Mouse (Mus musculus): ENCODE measurements around the gene 1700011L22Rik.
A peak's percentile ranks its signal among the peaks of the same experiment; 100 is the strongest.

The 1700011L22Rik gene

DNA sequence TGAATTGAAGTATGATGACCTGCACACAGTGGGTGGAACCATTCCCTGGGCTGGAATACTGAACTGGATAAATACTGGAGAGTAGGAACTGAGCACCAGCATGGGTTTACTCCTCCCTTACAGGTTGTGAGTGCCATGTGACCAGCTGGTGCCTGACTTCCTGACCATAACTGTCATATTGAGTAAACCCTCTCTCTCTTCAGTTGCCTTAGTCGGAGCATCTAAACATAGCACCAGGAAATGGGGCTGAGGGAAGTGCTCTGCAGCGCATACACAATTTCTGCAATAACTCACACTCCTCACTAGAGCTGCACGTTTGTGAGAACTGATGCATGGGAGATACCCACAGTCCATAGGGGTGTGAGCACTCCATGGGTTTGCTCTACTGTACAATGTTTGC is 9.1 kb downstream of the 1700011L22Rik start:
- no peak for DNase-seq (ENCODE audit: low spot score)

DNA sequence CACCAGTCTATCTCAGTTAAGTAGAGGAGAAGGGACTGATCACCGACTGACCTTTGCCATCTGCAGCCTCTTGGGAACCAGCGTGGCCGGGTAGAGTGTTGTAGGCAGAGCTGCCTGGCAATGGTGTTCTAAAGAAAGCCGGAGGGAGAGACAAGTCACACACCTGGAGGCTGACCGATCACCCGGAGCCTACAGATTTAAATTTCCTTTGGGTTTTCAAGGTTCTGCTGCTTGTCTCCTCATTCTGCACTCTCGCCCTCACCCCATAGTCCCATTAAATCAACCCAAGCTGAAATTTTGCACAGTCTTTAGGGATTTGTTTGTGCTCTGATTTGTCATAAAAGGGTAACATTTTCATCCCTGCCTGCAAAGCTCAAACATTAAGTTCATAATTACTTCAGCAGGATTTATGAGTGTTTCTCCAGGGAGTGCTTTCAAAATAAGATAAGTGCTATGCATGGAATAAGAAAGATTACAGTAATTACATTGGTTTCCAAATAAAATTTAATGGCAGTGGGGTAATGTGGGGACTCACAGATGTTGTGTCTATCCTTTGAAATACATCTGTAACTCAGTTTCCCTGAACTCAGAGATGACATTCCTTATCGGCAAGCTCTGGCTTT is 19.0 kb downstream of the 1700011L22Rik start:
- DNase-seq (ENCODE audit: low spot score) = no peak

DNA sequence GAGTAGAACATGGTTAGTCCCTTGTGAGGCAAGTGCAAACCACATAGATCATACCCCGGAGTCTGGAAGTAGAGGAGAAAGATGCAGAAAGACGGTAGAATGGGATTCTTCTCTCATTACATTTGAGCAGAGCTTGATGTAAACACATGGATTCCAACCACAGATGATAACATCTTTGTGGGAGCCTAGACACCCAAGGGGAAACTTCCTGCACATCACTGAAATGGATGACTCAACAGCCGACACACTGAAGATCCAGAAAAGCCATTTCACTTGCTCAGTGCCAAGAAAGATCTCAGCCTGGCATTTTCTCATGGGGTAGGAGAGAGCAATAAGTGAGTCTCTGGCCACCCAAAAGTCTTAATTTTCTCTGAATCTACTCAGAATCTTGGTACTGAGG is 20.5 kb downstream of the 1700011L22Rik start:
- DNase-seq (ENCODE audit: low spot score) = no peak

DNA sequence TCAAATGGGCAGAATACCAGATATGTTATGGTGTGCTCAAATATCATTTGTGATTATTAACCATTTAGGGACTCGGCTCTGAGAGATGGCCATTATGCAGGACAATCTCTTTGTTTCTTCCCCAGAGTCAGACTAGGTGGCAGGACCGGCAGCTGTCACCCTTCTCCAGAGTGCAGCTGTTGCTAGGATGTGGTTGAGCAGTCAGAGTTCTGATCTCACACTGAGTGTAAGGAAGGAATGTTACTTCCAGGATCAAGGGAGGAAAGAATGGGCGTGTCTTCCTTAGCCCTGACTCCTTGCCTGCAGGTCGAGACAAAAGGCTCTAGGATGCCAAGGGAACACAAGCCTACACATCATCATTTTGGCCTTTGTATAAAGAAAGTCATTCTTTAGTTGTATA is 21.2 kb downstream of the 1700011L22Rik start:
- DNase-seq (ENCODE audit: low spot score) = no peak

DNA sequence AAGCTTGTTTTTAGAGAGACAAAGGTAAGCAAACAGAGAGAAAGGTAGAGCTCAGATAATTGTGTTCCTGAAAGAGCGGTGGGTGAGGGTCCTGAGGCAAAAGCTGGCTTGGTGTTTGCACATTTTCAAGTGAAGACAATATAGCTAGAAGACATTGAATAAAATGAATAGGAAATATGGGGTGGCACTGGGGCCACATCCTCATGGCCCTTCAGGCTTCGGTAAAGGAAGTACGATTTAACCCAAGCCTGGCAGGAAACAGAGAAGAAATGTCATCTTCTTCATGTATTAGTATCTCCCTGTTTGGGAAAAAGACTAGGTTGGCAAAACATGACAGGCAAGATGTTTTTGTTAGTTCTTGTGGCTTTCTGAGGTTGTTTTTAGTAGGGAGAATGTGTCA is 22.3 kb downstream of the 1700011L22Rik start:
- DNase-seq (ENCODE audit: low spot score) = no peak

DNA sequence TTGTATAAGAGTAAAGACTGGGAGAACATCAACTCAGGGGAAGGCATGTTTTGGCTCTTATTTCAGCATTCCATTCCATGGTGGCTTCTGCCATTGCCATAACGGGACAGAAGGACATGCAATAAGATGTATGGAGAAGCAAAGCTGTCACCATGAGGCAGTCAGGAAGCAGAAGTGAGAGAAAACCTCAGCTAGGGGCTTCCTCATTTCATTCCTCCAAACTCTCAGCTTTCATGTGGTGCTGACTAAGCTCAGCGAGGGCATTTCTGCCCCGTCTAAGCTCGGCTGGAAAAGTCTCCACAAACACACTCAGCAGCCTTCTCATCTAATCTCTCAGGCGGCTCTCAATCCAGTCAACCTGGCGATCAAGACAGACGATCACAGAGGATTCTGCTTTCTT is 22.8 kb downstream of the 1700011L22Rik start:
- DNase-seq (ENCODE audit: low spot score) = peak; percentile 23

DNA sequence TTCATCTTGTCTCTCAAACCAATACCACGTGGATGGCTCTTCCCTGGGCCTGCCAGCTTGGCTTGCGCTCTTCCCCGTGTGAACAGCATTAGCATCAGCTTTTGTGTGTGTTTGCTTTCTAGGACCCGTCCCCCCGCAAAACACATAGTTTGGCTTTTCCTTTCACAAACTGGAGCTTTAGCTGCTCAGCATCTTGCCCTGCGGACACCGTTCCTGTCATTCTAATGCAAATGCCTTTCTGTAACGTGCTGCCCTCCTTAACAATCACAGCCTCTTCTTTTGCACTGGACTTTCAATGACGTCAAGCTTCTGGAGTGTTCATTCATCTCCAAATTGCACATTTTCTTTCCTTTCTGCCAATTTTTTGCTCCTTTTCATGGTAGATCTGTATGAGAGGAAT is 24.0 kb downstream of the 1700011L22Rik start:
- DNase-seq (ENCODE audit: low spot score) = no peak

DNA sequence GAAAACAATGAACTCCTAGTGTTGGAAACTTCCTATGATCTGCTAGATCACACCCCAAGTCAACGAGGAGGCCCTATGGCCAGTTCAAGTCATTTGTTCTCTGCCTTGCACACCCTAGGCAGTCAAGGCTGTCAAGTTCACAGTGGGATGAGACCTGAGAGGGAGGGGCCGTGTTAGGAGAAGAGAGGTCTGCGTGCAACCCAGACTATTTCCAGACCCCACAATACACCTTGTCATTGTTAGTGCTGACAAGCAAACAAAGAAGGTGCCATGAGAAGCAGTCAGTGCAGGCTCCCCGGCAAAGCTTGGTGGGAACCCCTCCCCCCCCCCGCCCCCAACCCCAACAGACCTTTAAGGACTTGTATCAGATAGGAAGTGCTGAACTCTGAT is 25.6 kb downstream of the 1700011L22Rik start:
- DNase-seq (ENCODE audit: low spot score) = no peak

DNA sequence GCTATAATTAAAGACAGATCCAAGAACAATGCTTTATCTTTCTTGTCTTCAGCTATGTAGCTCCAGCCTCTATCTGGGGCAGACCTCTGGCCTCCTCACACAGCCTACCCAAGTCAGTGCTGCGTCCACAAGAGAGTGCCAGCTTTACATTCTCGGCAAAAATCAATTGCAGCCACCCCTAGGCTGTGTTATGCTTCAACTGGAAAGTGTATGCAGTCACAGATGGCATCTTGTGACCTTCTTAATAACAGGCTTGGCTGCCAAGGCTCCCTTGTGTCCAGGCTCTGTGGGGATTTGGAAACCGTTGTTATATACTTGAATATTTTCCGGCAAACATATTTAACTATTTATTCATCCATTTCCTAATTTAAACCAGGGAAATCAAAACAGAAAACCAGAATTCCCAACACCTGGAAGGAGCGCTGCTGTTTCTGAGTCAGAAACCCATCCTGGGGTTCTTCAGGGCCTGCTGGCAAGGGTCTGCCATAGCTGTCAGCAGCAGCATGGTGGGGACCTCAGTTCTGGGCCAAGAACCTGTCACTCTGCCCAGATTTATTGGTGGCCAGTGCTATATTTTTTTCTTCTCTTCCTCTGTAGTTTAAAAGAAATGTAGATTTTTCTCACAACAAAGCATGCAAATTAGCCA is 26.1 kb downstream of the 1700011L22Rik start:
- no peak for DNase-seq (ENCODE audit: low spot score)

DNA sequence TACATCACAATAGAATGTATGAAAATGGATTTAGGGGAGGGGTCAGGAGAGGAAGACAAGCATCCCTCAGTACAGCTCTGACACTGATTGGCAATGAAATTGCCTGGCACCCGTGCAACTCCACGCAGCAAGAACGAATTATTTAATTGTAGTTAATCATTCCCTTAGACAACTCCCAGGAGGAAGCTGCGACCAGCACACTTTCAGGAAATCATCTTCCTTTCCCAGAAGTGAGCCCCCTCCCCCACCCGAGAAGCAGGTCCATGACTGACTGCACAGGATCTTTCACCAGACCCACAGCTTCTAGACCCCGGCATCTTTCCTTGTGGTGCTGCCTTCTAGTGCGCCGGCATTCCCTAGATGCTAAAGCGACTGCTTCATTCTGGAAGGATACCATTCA is 36.7 kb downstream of the 1700011L22Rik start:
- no peak for DNase-seq (ENCODE audit: low spot score)

DNA sequence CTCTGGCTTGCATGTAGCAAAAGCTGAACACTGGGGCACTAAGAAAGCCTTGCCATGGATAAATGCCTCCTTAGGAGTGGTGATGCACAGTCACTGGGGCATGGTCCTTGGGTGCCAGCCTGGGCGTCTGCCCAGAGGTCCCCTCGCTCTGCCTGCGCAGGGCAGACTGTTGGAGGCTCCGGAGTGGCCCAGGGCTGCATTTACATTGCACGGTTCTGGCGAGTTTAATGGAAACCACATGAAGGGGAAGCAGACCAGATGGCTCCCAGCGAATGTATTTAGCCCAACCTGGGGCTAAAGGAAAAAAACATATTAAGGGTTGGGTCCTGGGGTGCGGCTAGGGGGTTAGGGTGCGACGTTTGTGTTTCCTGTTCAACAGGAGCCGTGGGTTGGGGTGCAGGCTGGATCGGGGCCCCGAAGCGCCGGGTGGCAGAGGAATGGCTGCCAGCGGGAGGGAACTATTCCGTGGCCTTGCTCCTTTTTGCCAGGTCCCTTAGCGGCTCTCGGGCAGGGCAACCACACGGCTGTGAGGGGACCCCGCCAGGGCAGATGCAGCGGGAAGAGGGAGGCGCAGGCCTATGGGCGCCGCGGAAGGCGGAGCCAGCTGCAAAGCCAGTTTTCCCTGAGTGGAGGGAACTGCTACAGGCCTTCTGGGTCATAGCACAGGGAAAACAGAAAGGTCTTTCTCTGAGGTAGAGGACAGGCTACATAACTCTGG is 38.6 kb downstream of the 1700011L22Rik start:
- DNase-seq (ENCODE audit: low spot score) = peak; percentile 18

DNA sequence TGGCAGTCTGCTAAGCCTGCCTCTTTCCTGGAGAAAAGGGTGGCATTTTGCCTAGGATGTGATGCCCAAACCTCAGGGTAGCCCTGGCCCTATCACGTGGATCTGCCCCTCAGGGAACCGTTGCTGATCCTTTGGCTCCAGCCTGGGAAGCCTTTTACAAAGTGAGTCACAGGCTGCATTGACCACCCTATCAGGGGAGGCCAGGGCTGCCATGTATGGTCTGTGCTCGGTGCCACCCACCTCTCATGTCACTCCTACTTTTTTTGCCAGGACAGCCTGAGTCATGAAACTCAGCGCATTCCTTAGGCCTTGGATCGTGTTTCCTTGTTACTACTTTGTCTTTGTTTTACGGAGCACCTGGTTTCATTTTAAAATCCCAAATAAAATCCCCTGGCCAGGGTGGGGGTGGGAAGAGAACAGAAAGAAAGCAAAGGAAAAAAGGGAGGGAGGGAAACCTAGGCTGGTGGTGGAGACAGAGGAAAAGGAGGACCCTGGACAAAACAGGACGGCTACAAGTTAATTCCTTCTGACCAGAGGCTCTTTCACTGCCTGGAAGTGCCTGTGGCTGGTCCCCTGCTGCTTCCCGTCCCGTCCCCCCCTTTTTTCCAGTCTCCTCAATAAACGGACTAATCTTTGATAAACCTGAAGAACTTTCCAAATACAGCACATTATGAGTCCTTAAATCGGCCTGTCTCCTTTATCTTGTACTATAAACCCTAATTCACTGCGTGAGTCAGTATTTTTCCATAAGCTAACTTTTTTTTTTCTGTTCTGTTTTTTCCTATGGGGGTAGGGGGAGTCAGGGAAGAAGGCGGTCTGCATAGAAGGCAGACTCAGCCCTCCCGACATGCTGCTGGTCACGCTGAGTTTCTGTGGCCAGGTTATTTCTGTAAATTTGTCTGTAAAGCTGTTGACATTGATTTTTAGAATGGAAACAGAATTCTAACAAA is 39.4 kb downstream of the 1700011L22Rik start:
- DNase-seq (ENCODE audit: low spot score) = peak; percentile 31

DNA sequence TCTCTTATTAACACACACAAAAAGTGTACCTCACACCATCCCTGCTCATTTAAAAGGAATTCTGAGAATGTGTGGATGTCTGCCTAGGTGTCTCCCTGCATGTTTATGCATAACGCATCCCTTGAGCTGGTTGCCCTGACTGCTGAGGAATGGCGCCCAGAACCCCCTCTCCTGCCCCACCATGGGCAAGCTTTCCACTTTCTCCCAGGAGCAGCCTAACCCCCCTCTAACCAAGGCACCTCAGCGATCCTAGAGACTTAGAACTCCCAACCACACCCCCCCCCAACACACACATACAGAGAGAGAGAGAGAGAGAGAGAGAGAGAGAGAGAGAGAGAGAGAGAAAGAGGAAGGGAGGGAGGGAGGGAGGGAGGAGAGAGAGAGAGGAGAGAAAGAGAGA is 40.2 kb downstream of the 1700011L22Rik start:
- no peak for DNase-seq (ENCODE audit: low spot score)

DNA sequence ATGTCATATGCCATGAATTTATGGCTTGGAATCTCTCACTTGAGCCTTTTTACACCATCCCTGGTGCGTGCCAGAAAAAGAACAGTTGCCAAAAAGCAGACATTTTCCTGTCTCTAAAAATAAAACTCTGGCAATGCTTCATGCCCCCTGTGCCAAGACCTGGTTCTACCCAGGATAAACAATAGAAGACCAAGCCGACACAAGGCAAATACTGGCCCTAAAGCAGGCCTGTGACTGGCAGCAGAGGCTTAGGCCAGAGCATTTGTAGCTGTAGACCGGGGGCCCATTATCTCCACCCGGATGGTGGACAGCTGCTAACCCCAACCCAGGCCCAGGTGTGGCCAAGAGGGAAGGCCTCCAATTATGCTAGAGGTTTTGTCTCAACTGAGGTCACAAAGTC is 41.5 kb downstream of the 1700011L22Rik start:
- peak; percentile 12 for DNase-seq (ENCODE audit: low spot score)

DNA sequence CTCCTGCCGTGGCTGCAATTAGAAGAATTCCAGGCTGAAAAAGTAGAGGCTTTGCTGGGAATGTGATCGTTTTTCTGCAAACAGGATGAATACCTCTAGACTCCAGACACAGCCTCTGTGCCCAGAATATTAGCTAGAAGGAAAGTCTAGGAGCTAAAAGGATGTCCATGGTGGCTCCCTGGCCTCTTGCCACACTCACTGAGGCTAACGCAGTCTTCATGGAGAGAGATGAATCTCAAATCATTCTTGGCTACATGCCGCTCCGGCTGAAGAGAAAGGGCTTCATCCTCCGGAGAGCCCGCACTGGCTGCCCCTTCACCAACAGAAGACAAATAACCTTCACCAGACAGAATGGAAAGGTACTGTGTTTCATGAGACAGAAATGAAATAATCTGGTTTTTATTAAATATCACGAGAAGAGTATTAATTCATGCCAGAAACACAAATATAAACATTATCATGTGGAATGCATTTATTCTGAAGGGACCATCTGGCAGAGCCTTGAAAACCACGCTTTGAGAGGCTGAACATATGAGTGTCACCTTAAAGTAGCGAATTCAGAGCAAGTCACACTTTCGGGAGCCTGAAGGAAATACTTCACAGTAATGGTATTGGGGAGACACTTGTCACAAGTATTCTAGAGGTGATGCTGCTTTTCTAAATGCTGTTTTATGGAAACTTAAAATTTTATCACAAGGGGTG is 46.8 kb downstream of the 1700011L22Rik start:
- no peak for DNase-seq (ENCODE audit: low spot score)

DNA sequence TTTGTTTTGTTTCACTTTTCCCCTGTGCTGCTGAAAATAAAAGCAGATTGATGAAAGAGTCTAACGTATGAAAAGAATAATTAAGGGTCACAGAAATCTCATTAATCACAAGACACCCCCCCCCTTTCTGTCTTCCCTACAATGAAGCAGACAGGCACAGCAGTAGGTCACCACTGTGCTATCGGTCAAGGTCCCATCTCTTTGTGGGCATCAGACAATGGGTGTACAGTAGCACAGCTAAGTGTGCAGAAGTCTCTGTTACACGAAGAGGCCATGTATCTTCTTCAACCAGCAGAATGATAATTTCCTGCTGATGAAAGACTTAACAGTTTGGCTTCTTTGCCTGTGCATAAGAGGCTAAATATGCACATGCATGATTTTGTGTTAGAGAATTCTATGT is 49.7 kb downstream of the 1700011L22Rik start:
- no peak for DNase-seq (ENCODE audit: low spot score)

DNA sequence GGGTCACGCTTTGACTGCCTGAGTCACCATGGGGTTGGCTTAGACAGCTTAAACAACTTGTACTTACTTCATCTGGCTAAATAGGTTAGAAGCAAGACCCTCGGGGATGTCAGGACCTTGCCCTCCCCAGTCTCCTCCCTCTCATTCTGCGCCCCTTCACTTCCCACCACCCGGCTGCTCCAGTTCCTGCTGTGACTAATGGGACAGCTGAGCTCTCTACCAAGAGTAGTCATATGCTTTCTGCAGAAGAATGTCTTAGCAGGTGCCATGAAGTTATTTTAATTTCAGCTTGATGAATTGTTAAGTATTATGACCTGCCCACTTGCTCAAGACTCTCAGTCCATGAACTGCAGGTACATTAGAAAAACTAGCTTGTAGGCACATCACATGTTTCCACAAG is 51.9 kb downstream of the 1700011L22Rik start:
- no peak for DNase-seq (ENCODE audit: low spot score)

DNA sequence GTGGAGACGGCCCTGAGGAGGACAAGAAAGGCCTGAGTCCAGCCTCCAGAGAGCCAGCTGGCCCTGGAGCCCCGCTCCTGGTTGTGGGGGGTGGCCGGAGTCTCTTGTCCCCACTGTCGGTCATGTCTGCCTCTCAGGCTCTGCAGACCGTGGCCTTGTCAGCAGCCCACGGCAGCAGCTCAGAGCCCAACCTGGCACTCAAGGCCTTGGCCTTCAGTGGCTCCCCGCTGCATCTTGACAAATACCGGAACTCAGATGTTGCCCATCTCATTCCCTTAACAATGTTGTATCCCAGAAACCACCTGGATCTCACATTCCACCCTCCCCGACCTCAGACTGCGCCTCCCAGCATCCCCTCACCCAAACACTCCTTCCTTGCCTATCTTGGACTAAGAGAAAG is 58.3 kb downstream of the 1700011L22Rik start:
- no peak for DNase-seq (ENCODE audit: low spot score)

DNA sequence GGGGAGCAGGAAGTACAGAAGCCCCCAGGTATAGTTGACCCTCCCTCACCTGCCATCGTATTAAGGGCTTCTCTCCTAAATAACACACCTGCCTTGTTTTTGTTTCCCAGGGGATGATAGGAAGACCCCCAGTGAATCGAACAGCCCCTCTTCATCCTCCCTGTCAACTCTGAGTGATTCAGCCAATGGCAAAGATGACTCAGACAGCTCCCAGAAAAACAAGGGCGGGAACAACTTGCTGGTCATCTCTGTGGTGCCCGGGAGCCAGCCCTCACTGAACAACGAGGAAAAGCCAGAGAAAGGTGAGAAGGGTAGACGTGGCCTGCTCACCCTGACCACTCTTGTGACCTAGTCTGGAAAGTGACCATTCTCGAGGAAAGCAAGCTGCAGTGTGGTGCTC is 62.9 kb downstream of the 1700011L22Rik start:
- DNase-seq (ENCODE audit: low spot score) = no peak

DNA sequence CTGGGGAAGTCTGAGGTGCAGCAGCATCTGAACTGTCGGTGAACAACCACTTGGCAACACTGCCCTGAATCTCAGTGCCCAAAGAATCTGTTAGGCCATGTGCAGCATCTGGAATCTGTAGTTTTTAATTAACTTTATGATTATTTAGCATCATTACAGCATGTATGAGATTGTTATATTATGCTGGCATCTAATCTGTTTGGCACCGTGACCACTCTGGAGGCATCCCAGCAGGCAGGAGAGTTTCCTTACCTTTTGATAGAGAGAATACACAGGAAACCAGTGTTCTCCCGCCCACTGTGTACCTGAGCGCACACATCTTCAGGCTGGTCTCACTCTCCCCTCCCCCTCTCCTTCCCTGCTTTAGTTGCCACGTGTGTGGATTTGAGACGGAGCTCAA is 68.7 kb downstream of the 1700011L22Rik start:
- DNase-seq (ENCODE audit: low spot score) = no peak

DNA sequence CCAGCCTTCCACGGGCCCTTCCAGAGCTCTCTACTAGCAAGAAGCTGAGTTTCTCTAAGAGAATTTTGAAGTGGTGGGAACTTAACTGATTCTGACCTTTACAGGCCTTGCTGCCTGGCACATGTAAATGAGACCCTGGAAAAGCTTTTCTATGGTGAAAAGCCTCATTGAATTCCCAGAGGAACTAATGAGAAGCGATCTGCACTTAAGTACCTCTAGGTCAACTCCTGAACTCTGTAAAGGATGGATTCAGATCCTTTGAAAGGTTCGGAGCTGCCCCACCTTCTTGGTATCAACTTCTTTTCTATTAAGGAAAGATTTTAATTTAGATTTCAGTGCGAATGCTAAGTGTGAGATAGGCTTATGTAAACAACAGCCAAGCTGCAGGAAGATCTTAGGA is 72.4 kb downstream of the 1700011L22Rik start:
- no peak for DNase-seq (ENCODE audit: low spot score)

DNA sequence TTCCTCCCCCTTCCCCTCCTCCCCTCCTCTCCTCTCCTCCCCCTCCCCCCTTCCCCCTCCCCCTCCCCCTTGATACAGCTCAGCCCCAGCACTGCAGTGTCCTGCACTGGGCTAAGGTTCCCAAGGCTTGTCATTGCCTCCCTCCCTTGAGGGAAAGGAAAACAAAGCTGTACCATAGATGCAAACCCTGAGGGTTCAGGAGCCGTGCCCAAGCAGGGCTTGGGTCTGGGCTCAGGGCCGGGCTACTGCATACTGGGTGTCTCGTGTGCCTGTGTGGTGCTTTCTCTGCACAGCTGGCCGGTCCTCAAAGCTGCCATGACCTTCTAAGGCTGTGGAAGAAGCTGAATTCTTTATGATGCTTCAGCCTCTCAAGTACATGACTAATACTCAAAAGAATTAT is 74.8 kb downstream of the 1700011L22Rik start:
- no peak for DNase-seq (ENCODE audit: low spot score)

Measured in lung, postnatal 25 days (tissue).